Mouse (Mus musculus) cortical plate, adult 2 months (tissue): ENCODE measurements around the gene Osbp2. TPM values are rescaled to one million over a fixed set of nuclear protein-coding genes. Genes with fewer than 3 reads are reported as not detected.
A peak's percentile ranks its signal among the peaks of the same experiment; 100 is the strongest.

ENCODE experiments used
- H3K27ac ChIP-seq: fragments of 200-500 bp; 2 replicates; pipeline ENCODE4 v1.5.1; 2012; ENCODE audit warnings: low read length, control low read depth, inconsistent platforms; ENCODE audit not compliant: insufficient read depth
- H3K4me1 ChIP-seq: fragments of 200-500 bp; 2 replicates; pipeline ENCODE4 v1.6.1; 2011; ENCODE audit warnings: low read length; ENCODE audit not compliant: control insufficient read depth, insufficient read depth
- H3K4me3 ChIP-seq: fragments of 200-500 bp; 2 replicates; pipeline ENCODE4 v1.5.1; 2011; ENCODE audit warnings: mild to moderate bottlenecking, low read length, control low read depth; ENCODE audit not compliant: insufficient read depth
- CTCF ChIP-seq: fragments of 200-500 bp; IDR thresholded peaks from 2 replicates; pipeline ENCODE4 v1.5.1; 2011; ENCODE audit warnings: mild to moderate bottlenecking, control low read depth, low read length; ENCODE audit not compliant: insufficient read depth; ENCODE audit errors: extremely low read depth
- POLR2A ChIP-seq: fragments of 200-500 bp; IDR thresholded peaks from 2 replicates; pipeline ENCODE4 v1.6.1; 2011; ENCODE audit warnings: mild to moderate bottlenecking, low read length, control low read depth; ENCODE audit not compliant: insufficient read depth; ENCODE audit errors: extremely low read depth
- polyA plus RNA-seq: library from polyadenylated mRNA; depleted of rRNA; stranded (reverse); fragments of >200 nt; gene quantifications from 2 replicates; pipeline ENCODE4 v1.2.3, GENCODE M21; 2012; rRNA removed

Osbp2 gene
- polyA plus RNA-seq: 129 and 131 TPM in 2 replicates

- peak; percentile 43; the same call in 1 of the 2 replicates for TF ChIP-seq POLR2A
- no peak for TF ChIP-seq CTCF
- Histone ChIP-seq H3K4me3 (peak within 1 kb of the TSS; percentile 71), H3K27ac (peak within 1 kb of the TSS; percentile 39; the same call in 1 of the 2 replicates), H3K4me1 (peaks cover 5% of the 10 kb centered on the region)
Observed at GRCm38 (mm10) chr11:3863454-3864112, at the start of gene Osbp2. Gene Osbp2 (minus strand): TSS chr11:3863903.

- no peak for TF ChIP-seq POLR2A
- no peak for TF ChIP-seq CTCF
- H3K4me1 ChIP-seq: peaks cover 19% of the 10 kb centered on the region
- H3K27ac ChIP-seq: peak overlapping the region; percentile 85
- peak overlapping the region; percentile 94 for H3K4me3 ChIP-seq
Observed at GRCm38 (mm10) chr11:3912875-3913271, 49.2 kb upstream of the Osbp2 start.

- Histone ChIP-seq H3K4me1 (peaks cover 19% of the 10 kb centered on the region), H3K27ac (0 out of 2 replicates have a peak overlapping the region, but pooled peaks have one; percentile 85), H3K4me3 (peak overlapping the region; percentile 94)
- TF ChIP-seq CTCF: no peak
- no peak for TF ChIP-seq POLR2A
Observed at GRCm38 (mm10) chr11:3912100-3912874, 48.6 kb upstream of the Osbp2 start.

GRCm38 (mm10) chr11:3911440-3911839, 47.7 kb upstream of the Osbp2 start:
- H3K27ac ChIP-seq: 0 out of 2 replicates have a peak overlapping the region, but pooled peaks have one; percentile 29
- peaks cover 19% of the 10 kb centered on the region for H3K4me1 ChIP-seq
- H3K4me3 ChIP-seq: peak overlapping the region; percentile 94

- Histone ChIP-seq H3K27ac (0 out of 2 replicates have a peak overlapping the region, but pooled peaks have one; percentile 29), H3K4me1 (peaks cover 19% of the 10 kb centered on the region), H3K4me3 (peak overlapping the region; percentile 94)
- TF ChIP-seq POLR2A: no peak
- no peak for TF ChIP-seq CTCF
Observed at GRCm38 (mm10) chr11:3910513-3911310, 47.0 kb upstream of the Osbp2 start.

GRCm38 (mm10) chr11:3909236-3909635, 45.5 kb upstream of the Osbp2 start:
- H3K4me1 ChIP-seq: peaks cover 19% of the 10 kb centered on the region
- TF ChIP-seq CTCF: no peak
- TF ChIP-seq POLR2A: no peak
- no peak overlapping the region for H3K4me3 ChIP-seq
- 0 out of 2 replicates have a peak overlapping the region, but pooled peaks have one; percentile 10 for H3K27ac ChIP-seq

GRCm38 (mm10) chr11:3905446-3905845, 41.7 kb upstream of the Osbp2 start:
- H3K4me1 ChIP-seq: peaks cover 11% of the 10 kb centered on the region
- H3K4me3 ChIP-seq: no peak overlapping the region
- TF ChIP-seq POLR2A: no peak
- no peak for TF ChIP-seq CTCF
- no peak overlapping the region for H3K27ac ChIP-seq

GRCm38 (mm10) chr11:3904673-3905072, 41.0 kb upstream of the Osbp2 start:
- Histone ChIP-seq H3K27ac (no peak overlapping the region), H3K4me1 (peaks cover 7% of the 10 kb centered on the region), H3K4me3 (no peak overlapping the region)
- TF ChIP-seq POLR2A (no peak), CTCF (no peak)

GRCm38 (mm10) chr11:3903046-3903445, 39.3 kb upstream of the Osbp2 start:
- H3K4me3 ChIP-seq: no peak overlapping the region
- 0 out of 2 replicates have a peak overlapping the region, but pooled peaks have one; percentile 3 for H3K27ac ChIP-seq
- peaks cover 2% of the 10 kb centered on the region; the same call in 1 of the 2 replicates for H3K4me1 ChIP-seq
- TF ChIP-seq POLR2A: no peak
- TF ChIP-seq CTCF: no peak

- H3K4me1 ChIP-seq: peaks cover 2% of the 10 kb centered on the region; the same call in 1 of the 2 replicates
- no peak for TF ChIP-seq POLR2A
- no peak for TF ChIP-seq CTCF
- H3K27ac ChIP-seq: no peak overlapping the region
- H3K4me3 ChIP-seq: no peak overlapping the region
Observed at GRCm38 (mm10) chr11:3902516-3902915, 38.8 kb upstream of the Osbp2 start.
